ENCODE assay signal across 26 mouse cellular contexts in the genomic region with DNA sequence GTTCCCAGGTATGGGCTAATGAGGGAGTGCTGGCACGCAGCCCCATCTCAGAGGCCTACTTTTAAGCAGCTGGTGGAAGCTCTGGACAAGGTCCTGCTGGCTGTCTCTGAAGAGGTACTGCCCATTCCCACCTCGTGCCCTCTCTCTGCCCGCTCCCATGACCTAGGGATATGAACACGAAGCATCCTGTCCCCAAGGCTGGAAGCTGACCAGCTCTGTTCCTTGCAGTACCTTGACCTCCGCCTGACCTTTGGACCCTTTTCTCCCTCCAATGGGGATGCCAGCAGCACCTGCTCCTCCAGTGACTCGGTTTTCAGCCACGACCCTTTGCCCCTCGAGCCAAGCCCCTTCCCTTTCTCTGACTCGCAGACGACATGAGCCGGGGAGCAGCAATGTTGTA. TPM values are rescaled to one million over a fixed set of nuclear protein-coding genes. Genes with fewer than 3 reads are reported as not detected.
DNase-seq lines count a peak whose midpoint lies in the region; ATAC-seq and TF ChIP-seq lines count a peak whose summit lies in the region.
"Had no signal": no experiment of that assay in that cellular context is flagged by ENCODE, and none has a peak within 500 bp of the region (broad histone marks: within the 10 kb centered on the region; RNA-seq: fewer than 3 reads in every experiment).

No protein-coding gene starts in this region.

- TF ChIP-seq POLR2A in thymus, adult 2 months (IDR thresholded peaks at IDR 0.05; ENCODE audit: control insufficient read depth, extremely low read depth, insufficient read depth, low read length, poor library complexity): no peak

- TF ChIP-seq CTCF in kidney, postnatal 0 days (IDR thresholded peaks at IDR 0.05; ENCODE audit: low read depth): no peak
- no peak for TF ChIP-seq CTCF in thymus, adult 2 months (IDR thresholded peaks at IDR 0.05; ENCODE audit: borderline replicate concordance, control insufficient read depth, extremely low read depth, insufficient read depth, low read length, poor library complexity)

- no peak overlapping the region for H3K4me2 ChIP-seq in embryonic facial prominence, embryonic 14.5 days (ENCODE audit: low read depth, low read length)
- no peak overlapping the region for H3K4me2 ChIP-seq in lung, embryonic 16.5 days (ENCODE audit: low read depth, low read length)
- no peak overlapping the region for H3K4me2 ChIP-seq in kidney, postnatal 0 days (ENCODE audit: low read length)
- no peak overlapping the region for H3K4me2 ChIP-seq in forebrain, embryonic 14.5 days (ENCODE audit: low read length)
- H3K4me2 ChIP-seq: heart, embryonic 15.5 days; liver, embryonic 12.5 days; lung, embryonic 14.5 days; midbrain, embryonic 11.5 days; neural tube, embryonic 13.5 days had no signal

- no peak overlapping the region for H3K9ac ChIP-seq in embryonic facial prominence, embryonic 14.5 days (ENCODE audit: low read depth, low read length)
- no peak overlapping the region for H3K9ac ChIP-seq in lung, embryonic 16.5 days (ENCODE audit: low read length)
- no peak overlapping the region for H3K9ac ChIP-seq in kidney, postnatal 0 days (ENCODE audit: low read depth, low read length)
- no peak overlapping the region for H3K9ac ChIP-seq in forebrain, embryonic 14.5 days (ENCODE audit: low read length)
- H3K9ac ChIP-seq: heart, embryonic 15.5 days; liver, embryonic 12.5 days; lung, embryonic 14.5 days had no signal

- no peak overlapping the region for H3K4me3 ChIP-seq in embryonic facial prominence, embryonic 14.5 days (ENCODE audit: low read depth, low read length)
- H3K4me3 ChIP-seq in embryonic facial prominence, embryonic 10.5 days: no peak overlapping the region
- H3K4me3 ChIP-seq in lung, embryonic 16.5 days (ENCODE audit: low read length): no peak overlapping the region
- no peak overlapping the region for H3K4me3 ChIP-seq in kidney, postnatal 0 days (replicated peaks; ENCODE audit: low read depth, low read length)
- no peak overlapping the region for H3K4me3 ChIP-seq in thymus, adult 2 months (ENCODE audit: control insufficient read depth, insufficient read depth, low read length)
- no peak overlapping the region for H3K4me3 ChIP-seq in forebrain, embryonic 14.5 days (ENCODE audit: low read depth, low read length)
- H3K4me3 ChIP-seq: forebrain, embryonic 10.5 days; heart, adult 2 months; heart, embryonic 15.5 days; liver, embryonic 12.5 days; neural tube, embryonic 13.5 days had no signal

- WGBS in embryonic facial prominence, embryonic 14.5 days: 82% methylated on average over 11 of the region's 11 CpGs
- 85% methylated on average over 11 of the region's 11 CpGs for WGBS in embryonic facial prominence, embryonic 10.5 days
- 71% methylated on average over 11 of the region's 11 CpGs for WGBS in lung, embryonic 16.5 days
- 59% methylated on average over 11 of the region's 11 CpGs for WGBS in kidney, postnatal 0 days
- WGBS in thymus, adult 2 months: 92% methylated on average over 11 of the region's 11 CpGs
- 89% methylated on average over 11 of the region's 11 CpGs for WGBS in forebrain, embryonic 14.5 days

- H3K36me3 ChIP-seq in embryonic facial prominence, embryonic 14.5 days (ENCODE audit: control insufficient read depth, insufficient read depth, low read length): no peaks in the 10 kb centered on the region
- H3K36me3 ChIP-seq in embryonic facial prominence, embryonic 10.5 days (replicated peaks): no peaks in the 10 kb centered on the region
- H3K36me3 ChIP-seq in lung, embryonic 16.5 days (ENCODE audit: control insufficient read depth, insufficient read depth, low read length): peaks cover 7% of the 10 kb centered on the region; the same call in 1 of the 2 replicates
- H3K36me3 ChIP-seq in kidney, postnatal 0 days (ENCODE audit: insufficient read depth, low read length): no peaks in the 10 kb centered on the region
- no peaks in the 10 kb centered on the region for H3K36me3 ChIP-seq in thymus, adult 2 months (ENCODE audit: control insufficient read depth, insufficient read depth, low read length)
- no peaks in the 10 kb centered on the region for H3K36me3 ChIP-seq in forebrain, embryonic 14.5 days (ENCODE audit: control insufficient read depth, insufficient read depth, low read length)
- H3K36me3 ChIP-seq: forebrain, embryonic 10.5 days; G1E; heart, embryonic 15.5 days; liver, embryonic 12.5 days; neural tube, embryonic 13.5 days had no signal

- DNase-seq in embryonic facial prominence, embryonic 14.5 days (ENCODE audit: low spot score): no peak
- no peak for DNase-seq in embryonic facial prominence, embryonic 10.5 days (ENCODE audit: low spot score)
- DNase-seq in lung, postnatal 14 days: no peak
- no peak for DNase-seq in kidney, postnatal 0 days (ENCODE audit: low spot score)
- DNase-seq in thymus, adult 2 months: no peak
- DNase-seq in cerebellum, postnatal 10 days: no peak
- no peak for DNase-seq in forebrain, embryonic 14.5 days (ENCODE audit: low spot score)
- DNase-seq: adrenal gland, postnatal 10 days; cerebellum, postnatal 14 days; heart, adult 2 months; heart, postnatal 4 days; lung, embryonic 14.5 days; spleen, adult 18-20 months; thymus, postnatal 14 days had no signal

- ATAC-seq in embryonic facial prominence, embryonic 14.5 days (ENCODE audit: low read depth): no peak
- ATAC-seq in lung, embryonic 16.5 days (ENCODE audit: low read depth): no peak
- no peak for ATAC-seq in kidney, postnatal 0 days (replicated peaks; ENCODE audit: low FRiP score, low read depth)
- ATAC-seq in forebrain, embryonic 14.5 days: no peak
- ATAC-seq: activated CD4-positive, CD25-positive, alpha-beta regulatory T cell, adult 4 months; hindbrain, postnatal 0 days; liver, embryonic 12.5 days had no signal

- H3K4me1 ChIP-seq in embryonic facial prominence, embryonic 14.5 days (ENCODE audit: control insufficient read depth, insufficient read depth, low read length): peaks cover 14% of the 10 kb centered on the region
- H3K4me1 ChIP-seq in embryonic facial prominence, embryonic 10.5 days: peaks cover 37% of the 10 kb centered on the region
- peaks cover 27% of the 10 kb centered on the region for H3K4me1 ChIP-seq in lung, embryonic 16.5 days (replicated peaks; ENCODE audit: control insufficient read depth, insufficient read depth, low read length)
- peaks cover 17% of the 10 kb centered on the region; the same call in 1 of the 2 replicates for H3K4me1 ChIP-seq in kidney, postnatal 0 days (replicated peaks; ENCODE audit: insufficient read depth, low read length)
- H3K4me1 ChIP-seq in thymus, adult 2 months (replicated peaks; ENCODE audit: control insufficient read depth, insufficient read depth, low read length): no peaks in the 10 kb centered on the region
- H3K4me1 ChIP-seq in forebrain, embryonic 14.5 days (ENCODE audit: control insufficient read depth, insufficient read depth, low read length): peaks cover 12% of the 10 kb centered on the region

- no peaks in the 10 kb centered on the region for H3K27me3 ChIP-seq in embryonic facial prominence, embryonic 14.5 days (replicated peaks; ENCODE audit: control insufficient read depth, insufficient read depth, low read length)
- 0 out of 2 replicates have a peak, but pooled peaks cover 13% of the 10 kb centered on the region for H3K27me3 ChIP-seq in embryonic facial prominence, embryonic 10.5 days (replicated peaks; ENCODE audit: low read depth, poor library complexity, severe bottlenecking)
- no peaks in the 10 kb centered on the region for H3K27me3 ChIP-seq in lung, embryonic 16.5 days (ENCODE audit: control insufficient read depth, insufficient read depth, low read depth, low read length)
- H3K27me3 ChIP-seq in kidney, postnatal 0 days (ENCODE audit: insufficient read depth, low read length): no peaks in the 10 kb centered on the region
- H3K27me3 ChIP-seq in thymus, adult 2 months (ENCODE audit: control insufficient read depth, insufficient read depth, low read length): no peaks in the 10 kb centered on the region
- no peaks in the 10 kb centered on the region for H3K27me3 ChIP-seq in forebrain, embryonic 14.5 days (replicated peaks; ENCODE audit: control insufficient read depth, insufficient read depth, low read length)
- H3K27me3 ChIP-seq: heart, embryonic 15.5 days; liver, embryonic 12.5 days; neural tube, embryonic 13.5 days had no signal

- no peaks in the 10 kb centered on the region for H3K9me3 ChIP-seq in embryonic facial prominence, embryonic 14.5 days (ENCODE audit: control insufficient read depth, low read length)
- peaks cover 3% of the 10 kb centered on the region; the same call in 1 of the 2 replicates for H3K9me3 ChIP-seq in embryonic facial prominence, embryonic 10.5 days
- peaks cover 4% of the 10 kb centered on the region; the same call in 1 of the 2 replicates for H3K9me3 ChIP-seq in lung, embryonic 16.5 days (ENCODE audit: control insufficient read depth, low read length)
- no peaks in the 10 kb centered on the region for H3K9me3 ChIP-seq in kidney, postnatal 0 days (replicated peaks; ENCODE audit: low read length)
- no peaks in the 10 kb centered on the region for H3K9me3 ChIP-seq in forebrain, embryonic 14.5 days (replicated peaks; ENCODE audit: control insufficient read depth, low read length)
- H3K9me3 ChIP-seq: G1E; heart, embryonic 15.5 days; liver, embryonic 12.5 days; neural tube, embryonic 13.5 days had no signal

- peak overlapping the region; percentile 42; the same call in 1 of the 2 replicates for H3K27ac ChIP-seq in embryonic facial prominence, embryonic 14.5 days (replicated peaks; ENCODE audit: low read depth, low read length)
- H3K27ac ChIP-seq in embryonic facial prominence, embryonic 10.5 days (replicated peaks): no peak overlapping the region
- peak overlapping the region; percentile 79; the same call in 1 of the 2 replicates for H3K27ac ChIP-seq in lung, embryonic 16.5 days (ENCODE audit: low read length)
- H3K27ac ChIP-seq in kidney, postnatal 0 days: peak overlapping the region; percentile 73; the same call in 1 of the 2 replicates
- H3K27ac ChIP-seq in thymus, adult 2 months (ENCODE audit: control insufficient read depth, insufficient read depth, low read length): no peak overlapping the region
- no peak overlapping the region for H3K27ac ChIP-seq in forebrain, embryonic 14.5 days (ENCODE audit: low read depth, low read length)
- H3K27ac ChIP-seq: forebrain, embryonic 10.5 days; heart, adult 2 months; liver, embryonic 12.5 days had no signal

RNA-seq across cellular contexts. Expression of gene Fgfr4, which starts 15.4 kb away (rescaled TPM):
- 16.4 and 19.9 TPM in 2 replicates for polyA plus RNA-seq in embryonic facial prominence, embryonic 14.5 days (2014; fragmentation: Nextera tagmentation; extraction: Ambion mirVana)
- polyA plus RNA-seq in embryonic facial prominence, embryonic 10.5 days (2016; fragmentation: Nextera tagmentation; extraction: Ambion mirVana): 0.46 and 0.49 TPM in 2 replicates
- 26.3 and 27.7 TPM in 2 replicates for polyA plus RNA-seq in lung, embryonic 16.5 days (2015; fragmentation: Nextera tagmentation; extraction: Ambion mirVana)
- 14.6 and 15.8 TPM in 2 replicates for polyA plus RNA-seq in kidney, postnatal 0 days (2015; fragmentation: Nextera tagmentation; extraction: Ambion mirVana)
- 0.50 and 0.63 TPM in 2 replicates for polyA plus RNA-seq in thymus, adult 2 months (2012; rRNA removed)
- polyA plus RNA-seq in forebrain, embryonic 14.5 days (2014; fragmentation: Nextera tagmentation; extraction: Ambion mirVana): 0.30 and 1.1 TPM in 2 replicates
- polyA plus RNA-seq: activated CD4-positive, CD25-positive, alpha-beta regulatory T cell, adult 4 months; G1E had no signal

RNA-seq across cellular contexts. Expression of gene Gm17617, which starts 34.5 kb away (rescaled TPM):
- polyA plus RNA-seq in embryonic facial prominence, embryonic 14.5 days (2014; fragmentation: Nextera tagmentation; extraction: Ambion mirVana): not detected in 2 replicates
- polyA plus RNA-seq in embryonic facial prominence, embryonic 10.5 days (2016; fragmentation: Nextera tagmentation; extraction: Ambion mirVana): not detected in 2 replicates
- not detected in 2 replicates for polyA plus RNA-seq in lung, embryonic 16.5 days (2015; fragmentation: Nextera tagmentation; extraction: Ambion mirVana)
- not detected in 2 replicates for polyA plus RNA-seq in kidney, postnatal 0 days (2015; fragmentation: Nextera tagmentation; extraction: Ambion mirVana)
- not detected in 2 replicates for polyA plus RNA-seq in thymus, adult 2 months (2012; rRNA removed)
- not detected in 2 replicates for polyA plus RNA-seq in forebrain, embryonic 14.5 days (2014; fragmentation: Nextera tagmentation; extraction: Ambion mirVana)
- polyA plus RNA-seq: activated CD4-positive, CD25-positive, alpha-beta regulatory T cell, adult 4 months; brain, embryonic 14.5 days; forebrain, embryonic 10.5 days; G1E; heart, adult 2 months; heart, embryonic 15.5 days; hindbrain, postnatal 0 days; large intestine, adult 2 months; limb, embryonic 11.5 days; liver, embryonic 12.5 days; lung, embryonic 14.5 days; midbrain, embryonic 11.5 days; neural tube, embryonic 13.5 days had no signal

RNA-seq across cellular contexts. Expression of gene Nsd1, which starts 41.8 kb away (rescaled TPM):
- 55.0 and 58.7 TPM in 2 replicates for polyA plus RNA-seq in embryonic facial prominence, embryonic 14.5 days (2014; fragmentation: Nextera tagmentation; extraction: Ambion mirVana)
- 71.9 and 72.5 TPM in 2 replicates for polyA plus RNA-seq in embryonic facial prominence, embryonic 10.5 days (2016; fragmentation: Nextera tagmentation; extraction: Ambion mirVana)
- polyA plus RNA-seq in lung, embryonic 16.5 days (2015; fragmentation: Nextera tagmentation; extraction: Ambion mirVana): 50.7 and 56.2 TPM in 2 replicates
- polyA plus RNA-seq in kidney, postnatal 0 days (2015; fragmentation: Nextera tagmentation; extraction: Ambion mirVana): 51.7 and 52.5 TPM in 2 replicates
- polyA plus RNA-seq in thymus, adult 2 months (2012; rRNA removed): 32.8 and 38.6 TPM in 2 replicates
- polyA plus RNA-seq in forebrain, embryonic 14.5 days (2014; fragmentation: Nextera tagmentation; extraction: Ambion mirVana): 52.3 and 61.1 TPM in 2 replicates

Comparison
In these comparisons a context has a peak if more than half of its experiments do, and no peak if none do; other contexts are left out.
1. H3K27ac ChIP-seq: peak in embryonic facial prominence, embryonic 14.5 days (single experiment), lung, embryonic 16.5 days (single experiment) and kidney, postnatal 0 days (single experiment); none in embryonic facial prominence, embryonic 10.5 days (single experiment), thymus, adult 2 months (single experiment) and forebrain, embryonic 14.5 days (single experiment).